Mouse (Mus musculus) kidney, postnatal 4 days (tissue): ENCODE measurements around the gene Gps2.
"Not testable (repeated sequence)": the region's sequence is repeated elsewhere in the genome, so short reads cannot be mapped to it uniquely, and the experiment has no call there.

Source experiments
- DNase-seq, 2 experiments: peaks; one replicate each; pipeline ENCODE4 v3.0.0; 2021; ENCODE audit warnings: mixed read lengths in 2 of 2

The Gps2 gene

GRCm38 (mm10) chr11:69917379-69917948 lies 3.8 kb downstream of the Gps2 start:
- DNase-seq = no peak

GRCm38 (mm10) chr11:69918118-69918517 lies 4.4 kb downstream of the Gps2 start:
- no peak for DNase-seq

GRCm38 (mm10) chr11:69919053-69919452 lies 5.4 kb downstream of the Gps2 start:
- DNase-seq = no peak

- DNase-seq = peak; percentile 81 to 90
Observed at GRCm38 (mm10) chr11:69919661-69920265, 6.1 kb downstream of the Gps2 start.

- peak; percentile 64 to 80 for DNase-seq
Observed at GRCm38 (mm10) chr11:69920266-69921031, 6.8 kb downstream of the Gps2 start.

- DNase-seq = peak; percentile 100
Observed at GRCm38 (mm10) chr11:69921114-69922011, 7.7 kb downstream of the Gps2 start, which contains the start of gene Eif5a. Gene Eif5a (minus strand): TSS chr11:69921958.

- peak in 1 of 2 experiments; percentile 40 for DNase-seq
Observed at GRCm38 (mm10) chr11:69922012-69922756, 8.5 kb downstream of the Gps2 start.

- no peak for DNase-seq
Observed at GRCm38 (mm10) chr11:69922796-69923195, 9.1 kb downstream of the Gps2 start.

- DNase-seq = no peak
Observed at GRCm38 (mm10) chr11:69927501-69927900, 13.8 kb downstream of the Gps2 start.

GRCm38 (mm10) chr11:69929712-69930111 lies 16.0 kb downstream of the Gps2 start:
- no peak for DNase-seq

- DNase-seq = not testable (repeated sequence)
Observed at GRCm38 (mm10) chr11:69930176-69930575, 16.5 kb downstream of the Gps2 start.

GRCm38 (mm10) chr11:69930967-69931537 lies 17.4 kb downstream of the Gps2 start:
- DNase-seq = no peak

GRCm38 (mm10) chr11:69931769-69932168 lies 18.1 kb downstream of the Gps2 start:
- DNase-seq = no peak

GRCm38 (mm10) chr11:69932254-69932653 lies 18.6 kb downstream of the Gps2 start:
- no peak for DNase-seq

- no peak for DNase-seq
Observed at GRCm38 (mm10) chr11:69933066-69933465, 19.4 kb downstream of the Gps2 start.

- peak; percentile 97 to 99 for DNase-seq
Observed at GRCm38 (mm10) chr11:69934169-69934568, 20.5 kb downstream of the Gps2 start.

- DNase-seq = no peak
Observed at GRCm38 (mm10) chr11:69934681-69935080, 21.0 kb downstream of the Gps2 start.

GRCm38 (mm10) chr11:69935137-69935879 lies 21.6 kb downstream of the Gps2 start, which contains the start of gene Ybx2:
Gene Ybx2 (plus strand): TSS chr11:69935796.
- peak; percentile 92 to 95 for DNase-seq

- peak; percentile 50 to 66 for DNase-seq
Observed at GRCm38 (mm10) chr11:69936156-69936555, 22.5 kb downstream of the Gps2 start.

GRCm38 (mm10) chr11:69936714-69937347 lies 23.1 kb downstream of the Gps2 start:
- DNase-seq = peak; percentile 36 to 63
